Mouse (Mus musculus) embryonic fibroblast, embryonic 13.5 days (primary cell): ENCODE measurements around the gene Dpp10. TPM values are rescaled to one million over a fixed set of nuclear protein-coding genes. Genes with fewer than 3 reads are reported as not detected.

Experiments used
- H3K27ac ChIP-seq: 2 replicates; pipeline ENCODE4 v1.5.1; 2012; ENCODE audit warnings: low read length, control low read depth, inconsistent platforms; ENCODE audit not compliant: insufficient read depth
- H3K4me1 ChIP-seq: 2 replicates; pipeline ENCODE4 v1.6.1; 2011; ENCODE audit warnings: low read length; ENCODE audit not compliant: control insufficient read depth, insufficient read depth
- H3K4me3 ChIP-seq: 2 replicates; pipeline ENCODE4 v1.5.1; 2011; ENCODE audit warnings: mild to moderate bottlenecking, control low read depth, low read length; ENCODE audit not compliant: insufficient read depth
- CTCF ChIP-seq: IDR thresholded peaks from 2 replicates; pipeline ENCODE4 v1.5.1; 2011; ENCODE audit warnings: mild to moderate bottlenecking, control low read depth, low read length, moderate library complexity, borderline replicate concordance; ENCODE audit not compliant: insufficient read depth
- POLR2A ChIP-seq: IDR thresholded peaks from 2 replicates; pipeline ENCODE4 v1.6.1; 2011; ENCODE audit warnings: low read depth, mild to moderate bottlenecking, control low read depth, low read length, moderate library complexity
- polyA plus RNA-seq: library from polyadenylated mRNA; stranded (reverse); fragments of >200 nt; gene quantifications from 2 replicates; pipeline ENCODE4 v1.2.4, GENCODE M21; 2011; ENCODE audit warnings: low read depth; ENCODE audit not compliant: missing spikeins, insufficient read length

Gene Dpp10
- polyA plus RNA-seq, 1 experiment = not detected

DNA sequence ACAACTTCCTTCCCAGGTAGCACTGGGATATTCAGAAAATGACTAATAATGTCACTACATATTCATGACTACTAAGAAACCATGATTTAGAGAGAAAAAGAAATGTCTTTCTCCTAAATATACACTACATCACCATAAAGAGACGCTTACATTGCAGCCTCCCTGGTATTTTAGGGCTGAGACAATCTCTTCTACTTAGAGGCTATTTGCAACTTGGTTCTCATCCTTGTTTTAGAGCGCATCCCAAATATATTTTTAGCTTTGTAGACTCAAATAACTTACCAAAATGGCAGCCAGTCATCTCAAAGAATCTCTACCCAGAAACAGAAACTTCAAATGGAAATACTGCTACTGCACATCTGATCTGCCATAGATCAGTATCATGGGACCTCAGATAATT lies 121.5 kb downstream of the Dpp10 start:
- Histone ChIP-seq H3K27ac (no peak overlapping the region), H3K4me3 (no peak overlapping the region), H3K4me1 (no peaks in the 10 kb centered on the region)
- TF ChIP-seq CTCF = no peak
- no peak for TF ChIP-seq POLR2A

DNA sequence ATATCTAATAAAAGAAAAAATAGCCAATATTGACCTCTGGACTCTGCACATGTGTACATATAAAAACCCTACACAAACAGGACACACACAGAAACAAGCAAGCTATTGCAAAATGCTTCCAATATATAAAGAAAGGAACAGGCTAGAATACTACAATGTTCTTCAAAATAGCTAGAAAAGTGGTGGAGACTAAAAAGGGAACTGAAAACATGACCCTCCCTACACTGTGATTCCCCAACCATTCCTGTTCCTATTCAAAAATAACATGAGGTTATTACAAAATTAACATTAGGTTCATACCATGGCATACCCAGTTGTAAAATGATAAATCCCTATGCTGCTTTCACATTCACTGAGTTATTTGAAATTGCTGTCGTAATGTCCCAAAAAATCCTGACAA lies 125.8 kb downstream of the Dpp10 start:
- H3K4me3 ChIP-seq = no peak overlapping the region
- TF ChIP-seq POLR2A = no peak
- no peak for TF ChIP-seq CTCF
- H3K27ac ChIP-seq = no peak overlapping the region
- no peaks in the 10 kb centered on the region for H3K4me1 ChIP-seq

DNA sequence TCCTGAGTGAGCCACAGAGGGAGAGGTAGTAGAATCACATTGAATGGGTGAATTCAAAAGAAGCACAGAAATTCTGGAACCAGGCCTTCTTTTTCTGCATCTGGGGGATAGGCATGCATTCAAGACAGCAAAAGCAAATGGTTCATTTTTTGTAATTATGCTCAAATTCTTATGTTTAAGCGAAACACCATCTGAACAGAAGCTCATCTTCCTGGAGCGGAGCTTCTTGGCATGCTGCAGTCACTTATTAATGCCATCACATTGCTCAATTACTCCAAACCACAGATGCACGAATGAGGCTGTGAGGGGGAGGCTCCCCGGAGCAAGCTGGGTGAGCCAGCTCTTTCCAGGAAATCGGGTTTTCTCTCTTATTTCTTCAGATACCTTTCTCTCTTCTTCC lies 142.7 kb downstream of the Dpp10 start:
- H3K4me3 ChIP-seq = no peak overlapping the region
- TF ChIP-seq CTCF (no peak), POLR2A (no peak)
- H3K4me1 ChIP-seq = no peaks in the 10 kb centered on the region
- no peak overlapping the region for H3K27ac ChIP-seq

DNA sequence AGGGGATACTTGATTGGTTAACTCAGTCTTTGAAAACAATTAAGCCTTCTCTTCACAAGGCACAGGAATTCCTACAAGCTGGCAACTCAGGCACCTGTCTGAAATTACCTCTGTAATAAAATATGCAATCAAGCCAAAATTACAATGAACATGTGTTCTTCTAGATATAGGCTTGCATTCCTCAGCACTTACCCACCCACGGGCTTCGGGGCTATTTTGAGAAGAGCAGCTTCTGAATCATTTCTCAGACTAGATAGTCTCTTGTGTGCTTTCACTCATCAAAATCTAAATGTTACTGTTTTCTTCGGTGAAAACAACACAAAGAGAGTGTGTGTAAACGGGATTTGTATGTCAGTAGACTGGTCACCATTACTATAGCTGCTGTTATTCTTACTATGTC lies 144.1 kb downstream of the Dpp10 start:
- no peaks in the 10 kb centered on the region for H3K4me1 ChIP-seq
- no peak overlapping the region for H3K27ac ChIP-seq
- no peak overlapping the region for H3K4me3 ChIP-seq
- TF ChIP-seq POLR2A (no peak), CTCF (no peak)

DNA sequence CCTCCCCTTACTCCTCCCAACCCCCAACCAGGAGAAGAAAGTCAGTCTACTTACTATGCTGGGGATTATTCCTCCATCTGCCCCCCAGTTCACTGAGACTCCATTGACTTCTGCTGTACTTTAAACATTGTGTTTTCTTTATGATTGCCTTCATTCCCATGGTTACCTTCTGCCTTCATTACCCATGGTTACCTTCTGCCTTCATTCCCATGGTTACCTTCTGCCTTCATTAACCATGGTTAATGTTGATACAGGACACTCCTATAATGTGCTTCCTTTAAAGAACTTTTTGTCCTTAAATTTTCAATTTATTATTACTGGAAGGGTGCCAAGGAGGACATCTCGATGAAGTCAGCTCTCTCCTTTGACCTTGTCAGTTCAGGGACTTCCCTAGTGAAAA lies 158.1 kb downstream of the Dpp10 start:
- no peak overlapping the region for H3K4me3 ChIP-seq
- TF ChIP-seq CTCF = no peak
- no peak for TF ChIP-seq POLR2A
- H3K27ac ChIP-seq = no peak overlapping the region
- no peaks in the 10 kb centered on the region for H3K4me1 ChIP-seq

DNA sequence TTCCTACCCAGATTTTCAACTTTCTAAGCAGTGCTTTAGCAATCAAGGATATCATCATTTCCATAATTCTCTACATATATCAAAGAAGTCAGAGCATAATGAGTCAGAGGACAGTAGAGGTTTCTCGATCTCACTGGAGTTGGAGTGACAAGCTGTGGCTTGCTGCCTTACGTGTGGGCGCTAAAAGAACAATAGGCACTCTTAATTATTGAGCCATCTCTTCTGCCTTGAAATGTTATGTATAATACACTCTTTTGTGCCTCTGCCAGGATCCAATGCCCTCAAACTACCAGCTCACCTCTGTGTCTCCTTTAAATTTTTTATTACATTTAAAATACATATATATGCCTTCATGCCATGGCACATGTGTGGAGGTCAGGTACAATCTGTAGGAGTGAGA lies 198.5 kb downstream of the Dpp10 start:
- Histone ChIP-seq H3K27ac (no peak overlapping the region), H3K4me1 (no peaks in the 10 kb centered on the region), H3K4me3 (no peak overlapping the region)
- TF ChIP-seq CTCF (no peak), POLR2A (no peak)

DNA sequence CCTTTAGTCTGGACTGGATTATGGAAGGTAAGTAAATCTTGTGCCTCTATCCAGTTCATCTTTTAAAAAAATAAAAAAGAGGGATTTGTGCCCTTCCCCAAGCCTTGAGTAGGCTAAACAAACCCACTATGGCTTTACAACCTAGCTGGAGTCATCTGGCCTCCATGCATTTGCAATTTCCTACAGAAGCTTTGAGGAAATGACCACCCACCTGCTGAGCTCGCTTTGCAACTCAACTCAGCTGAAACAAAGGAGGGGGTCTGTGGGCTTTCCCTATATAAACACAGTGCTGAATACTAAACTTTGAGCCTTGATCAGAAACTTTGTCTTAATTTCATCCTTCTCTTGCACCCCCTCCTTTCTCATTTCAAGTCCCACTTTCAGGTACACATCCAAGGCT lies 244.2 kb downstream of the Dpp10 start:
- no peak for TF ChIP-seq POLR2A
- no peak for TF ChIP-seq CTCF

DNA sequence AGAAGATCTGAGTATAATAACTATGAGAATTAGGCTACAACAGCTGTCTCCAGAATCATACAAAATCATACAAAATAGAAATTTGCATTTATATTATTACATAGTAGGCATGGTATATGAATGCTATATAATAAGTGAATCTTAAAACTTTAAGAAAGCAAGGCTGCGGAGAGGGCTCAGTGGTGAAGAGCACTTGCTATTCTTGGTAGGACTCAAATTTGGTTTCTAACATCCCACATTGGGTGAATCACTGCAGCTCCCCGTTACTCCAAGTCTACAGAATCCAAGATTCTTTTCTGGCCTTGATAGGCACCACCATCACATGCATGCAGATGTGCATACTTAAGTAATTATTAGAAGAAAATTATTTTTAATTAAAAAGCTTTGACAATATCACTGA lies 279.8 kb downstream of the Dpp10 start:
- Histone ChIP-seq H3K27ac (no peak overlapping the region), H3K4me1 (no peaks in the 10 kb centered on the region), H3K4me3 (no peak overlapping the region)
- no peak for TF ChIP-seq POLR2A
- TF ChIP-seq CTCF = no peak

More for the DNA sequence above, 244.2 kb downstream of the Dpp10 start:
- Histone ChIP-seq H3K27ac (no peak overlapping the region), H3K4me1 (no peaks in the 10 kb centered on the region), H3K4me3 (no peak overlapping the region)

DNA sequence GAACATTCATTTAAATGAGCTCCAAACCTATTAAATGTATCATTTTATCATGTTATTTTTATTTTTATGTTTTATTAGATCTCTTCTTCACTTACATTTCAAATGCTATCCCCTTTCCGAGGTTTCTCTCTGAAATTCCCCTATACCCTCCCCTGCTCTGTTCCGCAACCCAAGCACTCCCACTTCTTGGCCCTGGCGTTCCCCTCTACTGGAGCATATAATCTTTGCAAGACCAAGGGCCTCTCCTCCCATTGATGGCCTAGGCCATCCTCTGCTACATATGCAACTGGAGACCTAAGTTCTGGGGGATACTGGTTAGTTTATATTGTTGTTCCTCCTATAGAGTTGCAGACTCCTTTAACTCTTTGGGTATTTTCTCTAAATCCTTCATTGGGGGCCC lies 283.1 kb downstream of the Dpp10 start:
- TF ChIP-seq CTCF (no peak), POLR2A (no peak)
- no peaks in the 10 kb centered on the region for H3K4me1 ChIP-seq
- H3K27ac ChIP-seq = no peak overlapping the region
- H3K4me3 ChIP-seq = no peak overlapping the region

DNA sequence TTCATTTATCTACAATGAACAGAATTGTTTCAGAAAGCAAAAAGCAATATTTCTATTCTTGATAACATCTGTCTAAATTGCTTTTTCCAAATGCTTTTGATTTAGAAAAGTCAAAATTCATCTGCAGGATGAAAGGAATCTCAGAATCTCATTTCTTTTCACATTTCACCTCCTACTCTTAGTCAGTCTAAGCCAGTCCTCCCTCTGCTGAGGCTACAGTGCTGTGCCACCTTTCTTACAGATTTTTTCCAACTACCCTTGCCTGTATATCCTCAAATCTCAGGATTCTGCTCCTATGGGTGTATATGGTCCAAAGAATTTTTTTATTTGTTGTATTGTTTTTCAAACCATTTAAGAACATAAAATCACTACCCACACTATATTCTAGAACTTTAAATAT lies 289.3 kb downstream of the Dpp10 start:
- H3K27ac ChIP-seq = no peak overlapping the region

DNA sequence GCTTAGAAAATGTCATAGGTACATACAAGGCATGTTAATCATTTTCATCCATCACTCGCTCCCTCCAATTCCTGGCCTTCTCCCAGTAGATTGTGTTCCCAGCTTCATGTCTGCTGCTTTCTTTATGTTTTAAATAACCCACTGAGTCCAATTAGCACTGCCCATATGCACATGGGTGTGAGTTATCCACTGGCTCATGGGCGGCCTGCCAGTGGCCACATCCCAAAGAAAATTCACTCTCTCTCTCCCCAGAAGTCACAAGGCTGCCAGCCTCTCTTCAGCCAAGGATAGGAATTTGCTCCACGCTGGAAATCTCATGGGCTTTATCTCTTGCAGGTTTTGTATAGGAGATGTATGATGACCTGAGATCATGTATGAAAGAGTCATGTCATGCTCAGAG lies 338.1 kb downstream of the Dpp10 start:
- Histone ChIP-seq H3K4me3 (no peak overlapping the region), H3K27ac (no peak overlapping the region), H3K4me1 (no peaks in the 10 kb centered on the region)
- TF ChIP-seq POLR2A (no peak), CTCF (no peak)

More for the DNA sequence above, 289.3 kb downstream of the Dpp10 start:
- Histone ChIP-seq H3K4me3 (no peak overlapping the region), H3K4me1 (no peaks in the 10 kb centered on the region)
- no peak for TF ChIP-seq POLR2A
- TF ChIP-seq CTCF = no peak
